Mouse (Mus musculus) G1E (cell line): ENCODE measurements at regions not wholly inside any gene's neighbourhood (a gene's known extent, or its start where the extent isn't known, plus 50 kb on each side); places are given as distances from the start of the nearest gene placed in this dataset.

Experiments used
- ATAC-seq: 2 replicates; pipeline ENCODE4 v1.8.0; 2016; ENCODE audit warnings: mild to moderate bottlenecking; ENCODE audit not compliant: insufficient number of reproducible peaks, poor library complexity, low FRiP score, severe bottlenecking; ENCODE audit errors: extremely low read depth
- DNase-seq: peaks from one replicate; pipeline ENCODE4 v3.0.0; 2012; ENCODE audit warnings: low spot score
- H3K27me3 ChIP-seq: 2 replicates; pipeline ENCODE4 v1.6.1; 2012; ENCODE audit warnings: mild to moderate bottlenecking, low read length, inconsistent platforms; ENCODE audit not compliant: insufficient read depth
- H3K36me3 ChIP-seq: replicated peaks from 2 replicates; pipeline ENCODE3; 2012; ENCODE audit warnings: mild to moderate bottlenecking, inconsistent platforms
- H3K4me1 ChIP-seq: 2 replicates; pipeline ENCODE4 v1.6.1; 2012; ENCODE audit warnings: low read depth, low read length, inconsistent platforms, mixed read lengths; ENCODE audit not compliant: insufficient read depth
- H3K4me3 ChIP-seq: 2 replicates; pipeline ENCODE4 v1.5.1; 2012; ENCODE audit warnings: low read depth, mild to moderate bottlenecking, inconsistent platforms, low read length, moderate library complexity, mixed read lengths
- H3K9me3 ChIP-seq: replicated peaks from 2 replicates; pipeline ENCODE4 v1.6.1; 2012; ENCODE audit warnings: inconsistent platforms
- CTCF ChIP-seq: IDR thresholded peaks from 2 replicates; pipeline ENCODE4 v1.5.1; 2012; ENCODE audit warnings: low read depth, low read length, inconsistent platforms, mixed read lengths
- GATA1 ChIP-seq: IDR thresholded peaks from 2 replicates; pipeline ENCODE4 v1.6.1; 2012; ENCODE audit warnings: borderline replicate concordance, low read length, inconsistent platforms, mixed read lengths
- GATA2 ChIP-seq: IDR thresholded peaks from 2 replicates; pipeline ENCODE4 v1.6.1; 2012; ENCODE audit warnings: low read depth, low read length, inconsistent platforms, borderline replicate concordance
- POLR2AphosphoS5 ChIP-seq: IDR thresholded peaks from 2 replicates; pipeline ENCODE4 v1.6.1; 2012; ENCODE audit warnings: low read depth, low read length, inconsistent platforms; ENCODE audit not compliant: insufficient replicate concordance
- TAL1 ChIP-seq: conservative IDR thresholded peaks from 2 replicates; pipeline ENCODE4 v1.6.1; 2012; ENCODE audit warnings: low read depth, low read length, inconsistent platforms, mixed read lengths

GRCm38 (mm10) chr7:64081618-64082017 lies 72.0 kb upstream of the Trpm1 start:
- no peak overlapping the region for H3K4me3 ChIP-seq

GRCm38 (mm10) chr7:64081019-64081418 lies 72.6 kb upstream of the Trpm1 start:
- no peak overlapping the region for H3K4me3 ChIP-seq
- peaks cover 14% of the 10 kb centered on the region for H3K27me3 ChIP-seq
- H3K9me3 ChIP-seq, result peaks cover 22% of the 10 kb centered on the region
- H3K36me3 ChIP-seq, result no peaks in the 10 kb centered on the region
- TF ChIP-seq CTCF (no peak), GATA1 (no peak), POLR2AphosphoS5 (no peak), TAL1 (no peak), GATA2 (no peak)
- no peaks in the 10 kb centered on the region; the same call in 1 of the 2 replicates for H3K4me1 ChIP-seq
- DNase-seq (no peak), ATAC-seq (no peak)

More at GRCm38 (mm10) chr7:64081618-64082017, 72.0 kb upstream of the Trpm1 start:
- DNase-seq (no peak), ATAC-seq (no peak)
- H3K9me3 ChIP-seq, result peaks cover 24% of the 10 kb centered on the region
- H3K36me3 ChIP-seq, result no peaks in the 10 kb centered on the region
- TF ChIP-seq CTCF (no peak), TAL1 (no peak), GATA2 (no peak), POLR2AphosphoS5 (no peak), GATA1 (no peak)
- no peaks in the 10 kb centered on the region; the same call in 1 of the 2 replicates for H3K4me1 ChIP-seq
- peaks cover 14% of the 10 kb centered on the region for H3K27me3 ChIP-seq

GRCm38 (mm10) chr7:64079301-64079700 lies 74.3 kb upstream of the Trpm1 start:
- peaks cover 13% of the 10 kb centered on the region for H3K9me3 ChIP-seq
- H3K4me3 ChIP-seq, result no peak overlapping the region
- H3K36me3 ChIP-seq, result no peaks in the 10 kb centered on the region
- no peaks in the 10 kb centered on the region; the same call in 1 of the 2 replicates for H3K4me1 ChIP-seq
- TF ChIP-seq GATA2 (no peak), GATA1 (no peak), CTCF (no peak), TAL1 (no peak), POLR2AphosphoS5 (no peak)
- DNase-seq (no peak), ATAC-seq (no peak)
- H3K27me3 ChIP-seq, result peaks cover 20% of the 10 kb centered on the region

- no peaks in the 10 kb centered on the region; the same call in 1 of the 2 replicates for H3K4me1 ChIP-seq
- DNase-seq (no peak), ATAC-seq (no peak)
- TF ChIP-seq POLR2AphosphoS5, result no peak
- TF ChIP-seq GATA2, result no peak
- no peak for TF ChIP-seq GATA1
- TF ChIP-seq TAL1, result no peak
- no peak for TF ChIP-seq CTCF
- H3K9me3 ChIP-seq, result peaks cover 16% of the 10 kb centered on the region
- H3K27me3 ChIP-seq, result peaks cover 20% of the 10 kb centered on the region
- H3K4me3 ChIP-seq, result no peak overlapping the region
- no peaks in the 10 kb centered on the region for H3K36me3 ChIP-seq
Measured at GRCm38 (mm10) chr7:64078646-64079045, 75.0 kb upstream of the Trpm1 start.

GRCm38 (mm10) chr7:64077526-64077925 lies 76.1 kb upstream of the Trpm1 start:
- ATAC-seq, result no peak
- no peaks in the 10 kb centered on the region for H3K36me3 ChIP-seq
- TF ChIP-seq CTCF (no peak), GATA1 (no peak), TAL1 (no peak), POLR2AphosphoS5 (no peak), GATA2 (no peak)
- H3K27me3 ChIP-seq, result peaks cover 15% of the 10 kb centered on the region
- no peak overlapping the region for H3K4me3 ChIP-seq
- H3K9me3 ChIP-seq, result peaks cover 9% of the 10 kb centered on the region; the same call in 1 of the 2 replicates
- H3K4me1 ChIP-seq, result no peaks in the 10 kb centered on the region; the same call in 1 of the 2 replicates
- no peak for DNase-seq

GRCm38 (mm10) chr7:64076764-64077360 lies 76.8 kb upstream of the Trpm1 start:
- no peak for ATAC-seq
- Histone ChIP-seq H3K36me3 (no peaks in the 10 kb centered on the region), H3K9me3 (peaks cover 9% of the 10 kb centered on the region; the same call in 1 of the 2 replicates), H3K27me3 (peaks cover 14% of the 10 kb centered on the region), H3K4me1 (no peaks in the 10 kb centered on the region; the same call in 1 of the 2 replicates), H3K4me3 (no peak overlapping the region)
- DNase-seq, result no peak
- no peak for TF ChIP-seq CTCF
- TF ChIP-seq POLR2AphosphoS5, result no peak
- TF ChIP-seq TAL1, result no peak
- no peak for TF ChIP-seq GATA2
- no peak for TF ChIP-seq GATA1

- TF ChIP-seq GATA2, result no peak
- no peak for TF ChIP-seq POLR2AphosphoS5
- no peak for TF ChIP-seq TAL1
- TF ChIP-seq GATA1, result no peak
- TF ChIP-seq CTCF, result no peak
- ATAC-seq (no peak), DNase-seq (no peak)
- peaks cover 12% of the 10 kb centered on the region for H3K27me3 ChIP-seq
- H3K4me1 ChIP-seq, result no peaks in the 10 kb centered on the region; the same call in 1 of the 2 replicates
- peaks cover 9% of the 10 kb centered on the region; the same call in 1 of the 2 replicates for H3K9me3 ChIP-seq
- no peak overlapping the region for H3K4me3 ChIP-seq
- no peaks in the 10 kb centered on the region for H3K36me3 ChIP-seq
Measured at GRCm38 (mm10) chr7:64075696-64076313, 77.8 kb upstream of the Trpm1 start.
